Mouse (Mus musculus) lung, embryonic 15.5 days (tissue): ENCODE results near the gene Hnrnpdl. TPM values are rescaled to one million over a fixed set of nuclear protein-coding genes. Genes with fewer than 3 reads are reported as not detected.

ENCODE experiments used
- ATAC-seq: fragments of 200-750 bp; cut with Nextera tagmentation; 2 replicates; pipeline ENCODE4 v1.8.0; 2017; ENCODE audit warnings: moderate number of reproducible peaks, borderline replicate concordance; ENCODE audit not compliant: low FRiP score, low TSS enrichment; ENCODE audit errors: extremely low read depth
- H3K27ac ChIP-seq: fragments of 300-500 bp; sonication (generic); 2 replicates; pipeline ENCODE4 v1.5.1; 2015; ENCODE audit warnings: moderate library complexity, mild to moderate bottlenecking, inconsistent platforms
- H3K27me3 ChIP-seq: fragments of 300-500 bp; sonication (generic); 2 replicates; pipeline ENCODE4 v1.6.1; 2015; ENCODE audit warnings: inconsistent platforms
- H3K36me3 ChIP-seq: fragments of 300-500 bp; sonication (generic); 2 replicates; pipeline ENCODE4 v1.6.1; 2015; ENCODE audit warnings: inconsistent platforms
- H3K4me1 ChIP-seq: fragments of 300-500 bp; sonication (generic); 2 replicates; pipeline ENCODE4 v1.6.1; 2015; ENCODE audit warnings: inconsistent platforms
- H3K4me2 ChIP-seq: fragments of 300-500 bp; sonication (generic); 2 replicates; pipeline ENCODE4 v1.6.1; 2015; ENCODE audit warnings: inconsistent platforms, mild to moderate bottlenecking, moderate library complexity
- H3K4me3 ChIP-seq: fragments of 300-500 bp; sonication (generic); 2 replicates; pipeline ENCODE4 v1.5.1; 2015; ENCODE audit warnings: mild to moderate bottlenecking, inconsistent platforms
- H3K9ac ChIP-seq: fragments of 300-500 bp; sonication (generic); 2 replicates; pipeline ENCODE4 v1.6.1; 2015; ENCODE audit warnings: inconsistent platforms
- H3K9me3 ChIP-seq: fragments of 300-500 bp; sonication (generic); 2 replicates; pipeline ENCODE4 v1.6.1; 2016; ENCODE audit warnings: inconsistent platforms
- WGBS: fragments of 180-500 bp; shearing (Covaris S2); methylation state at CpG from one replicate; pipeline ENCODE4 v1.1.7; 2015; 5-methylcytosine and 5-hydroxymethylcytosine counted together
- polyA plus RNA-seq: library from polyadenylated mRNA; unstranded; fragments of >200 nt; fragmentation: Nextera tagmentation; extraction: Ambion mirVana; gene quantifications from 2 replicates; pipeline ENCODE4 v1.2.1, GENCODE M21; 2015

The Hnrnpdl gene
- polyA plus RNA-seq, 1 experiment from 2014 or later: 153 TPM

- no peaks in the 10 kb centered on the region for H3K4me1 ChIP-seq
- H3K36me3 ChIP-seq: peaks cover 31% of the 10 kb centered on the region
- no peak overlapping the region for H3K4me3 ChIP-seq
- no peak overlapping the region for H3K9ac ChIP-seq
- no peak for ATAC-seq
- H3K4me2 ChIP-seq: no peak overlapping the region
- H3K27me3 ChIP-seq: no peaks in the 10 kb centered on the region
- H3K9me3 ChIP-seq: no peaks in the 10 kb centered on the region
- WGBS: 88% methylated on average over 16 of the region's 16 CpGs
- no peak overlapping the region for H3K27ac ChIP-seq
Measured at GRCm38 (mm10) chr5:100067579-100067978, 28.1 kb upstream of the Hnrnpdl start.

- 87% methylated on average over 14 of the region's 14 CpGs for WGBS
- Histone ChIP-seq H3K9me3 (no peaks in the 10 kb centered on the region), H3K4me3 (no peak overlapping the region), H3K4me2 (no peak overlapping the region), H3K27me3 (no peaks in the 10 kb centered on the region), H3K36me3 (peaks cover 46% of the 10 kb centered on the region), H3K27ac (no peak overlapping the region), H3K4me1 (no peaks in the 10 kb centered on the region), H3K9ac (no peak overlapping the region)
- ATAC-seq: no peak
Measured at GRCm38 (mm10) chr5:100060876-100061275, 21.4 kb upstream of the Hnrnpdl start.

- ATAC-seq: no peak
- H3K36me3 ChIP-seq: peaks cover 46% of the 10 kb centered on the region
- no peaks in the 10 kb centered on the region for H3K9me3 ChIP-seq
- no peak overlapping the region for H3K9ac ChIP-seq
- no peak overlapping the region for H3K4me2 ChIP-seq
- H3K27me3 ChIP-seq: no peaks in the 10 kb centered on the region
- no peak overlapping the region for H3K27ac ChIP-seq
- peaks cover 7% of the 10 kb centered on the region; the same call in 1 of the 2 replicates for H3K4me1 ChIP-seq
- WGBS: 76% methylated on average over 6 of the region's 6 CpGs
- no peak overlapping the region for H3K4me3 ChIP-seq
Measured at GRCm38 (mm10) chr5:100059326-100059725, 19.9 kb upstream of the Hnrnpdl start.

- H3K4me3 ChIP-seq: no peak overlapping the region
- H3K27me3 ChIP-seq: no peaks in the 10 kb centered on the region
- no peak overlapping the region for H3K4me2 ChIP-seq
- no peaks in the 10 kb centered on the region for H3K9me3 ChIP-seq
- no peak overlapping the region for H3K9ac ChIP-seq
- no peak overlapping the region for H3K27ac ChIP-seq
- H3K4me1 ChIP-seq: peaks cover 7% of the 10 kb centered on the region; the same call in 1 of the 2 replicates
- WGBS: 75% methylated on average over 6 of the region's 6 CpGs
- H3K36me3 ChIP-seq: peaks cover 40% of the 10 kb centered on the region
- no peak for ATAC-seq
Measured at GRCm38 (mm10) chr5:100058729-100059128, 19.3 kb upstream of the Hnrnpdl start.

- peaks cover 36% of the 10 kb centered on the region for H3K36me3 ChIP-seq
- WGBS: 82% methylated on average over 14 of the region's 15 CpGs
- H3K27me3 ChIP-seq: no peaks in the 10 kb centered on the region
Measured at GRCm38 (mm10) chr5:100057461-100058209, 18.2 kb upstream of the Hnrnpdl start.

GRCm38 (mm10) chr5:100055866-100056369 lies 16.5 kb upstream of the Hnrnpdl start:
- no peaks in the 10 kb centered on the region for H3K9me3 ChIP-seq
- no peak overlapping the region for H3K4me3 ChIP-seq
- H3K9ac ChIP-seq: no peak overlapping the region
- no peak overlapping the region for H3K4me2 ChIP-seq
- H3K27me3 ChIP-seq: no peaks in the 10 kb centered on the region
- H3K4me1 ChIP-seq: peaks cover 7% of the 10 kb centered on the region; the same call in 1 of the 2 replicates
- WGBS: 75% methylated on average over 5 of the region's 5 CpGs
- peaks cover 24% of the 10 kb centered on the region for H3K36me3 ChIP-seq
- no peak overlapping the region for H3K27ac ChIP-seq
- no peak for ATAC-seq

More at GRCm38 (mm10) chr5:100057461-100058209, 18.2 kb upstream of the Hnrnpdl start:
- Histone ChIP-seq H3K27ac (no peak overlapping the region), H3K4me2 (no peak overlapping the region), H3K4me1 (peaks cover 7% of the 10 kb centered on the region; the same call in 1 of the 2 replicates), H3K4me3 (no peak overlapping the region), H3K9me3 (no peaks in the 10 kb centered on the region), H3K9ac (no peak overlapping the region)
- ATAC-seq: no peak

GRCm38 (mm10) chr5:100054807-100055547 lies 15.5 kb upstream of the Hnrnpdl start:
- no peak for ATAC-seq
- no peak overlapping the region for H3K4me3 ChIP-seq
- 76% methylated on average over 11 of the region's 11 CpGs for WGBS
- no peaks in the 10 kb centered on the region for H3K27me3 ChIP-seq
- no peak overlapping the region for H3K4me2 ChIP-seq
- no peaks in the 10 kb centered on the region for H3K9me3 ChIP-seq
- peaks cover 15% of the 10 kb centered on the region for H3K36me3 ChIP-seq
- no peak overlapping the region for H3K27ac ChIP-seq
- H3K9ac ChIP-seq: no peak overlapping the region
- peaks cover 7% of the 10 kb centered on the region; the same call in 1 of the 2 replicates for H3K4me1 ChIP-seq

GRCm38 (mm10) chr5:100052728-100053127 lies 13.3 kb upstream of the Hnrnpdl start:
- H3K36me3 ChIP-seq: peaks cover 9% of the 10 kb centered on the region
- WGBS: 89% methylated on average over 7 of the region's 7 CpGs
- no peak overlapping the region for H3K4me3 ChIP-seq
- no peak overlapping the region for H3K27ac ChIP-seq
- no peak for ATAC-seq
- H3K4me1 ChIP-seq: peaks cover 18% of the 10 kb centered on the region
- H3K4me2 ChIP-seq: no peak overlapping the region
- no peaks in the 10 kb centered on the region for H3K27me3 ChIP-seq
- H3K9ac ChIP-seq: no peak overlapping the region
- H3K9me3 ChIP-seq: no peaks in the 10 kb centered on the region

- no peak overlapping the region for H3K27ac ChIP-seq
- H3K36me3 ChIP-seq: peaks cover 9% of the 10 kb centered on the region
- peaks cover 24% of the 10 kb centered on the region for H3K4me1 ChIP-seq
- ATAC-seq: no peak
- H3K27me3 ChIP-seq: no peaks in the 10 kb centered on the region
- 87% methylated on average over 3 of the region's 3 CpGs for WGBS
- H3K9ac ChIP-seq: no peak overlapping the region
- H3K4me3 ChIP-seq: no peak overlapping the region
- no peak overlapping the region for H3K4me2 ChIP-seq
- H3K9me3 ChIP-seq: no peaks in the 10 kb centered on the region
Measured at GRCm38 (mm10) chr5:100049904-100050303, 10.4 kb upstream of the Hnrnpdl start.

- no peak overlapping the region for H3K27ac ChIP-seq
- ATAC-seq: no peak
Measured at GRCm38 (mm10) chr5:100047871-100048270, 8.4 kb upstream of the Hnrnpdl start.

GRCm38 (mm10) chr5:100047143-100047640 lies 7.7 kb upstream of the Hnrnpdl start:
- Histone ChIP-seq H3K4me1 (peaks cover 39% of the 10 kb centered on the region), H3K27ac (no peak overlapping the region), H3K9ac (no peak overlapping the region), H3K4me3 (no peak overlapping the region), H3K4me2 (no peak overlapping the region), H3K9me3 (no peaks in the 10 kb centered on the region), H3K36me3 (peaks cover 2% of the 10 kb centered on the region; the same call in 1 of the 2 replicates), H3K27me3 (no peaks in the 10 kb centered on the region)
- no peak for ATAC-seq
- 57% methylated on average over 8 of the region's 8 CpGs for WGBS

More at GRCm38 (mm10) chr5:100047871-100048270, 8.4 kb upstream of the Hnrnpdl start:
- Histone ChIP-seq H3K4me2 (no peak overlapping the region), H3K4me1 (peaks cover 39% of the 10 kb centered on the region), H3K36me3 (peaks cover 7% of the 10 kb centered on the region), H3K4me3 (no peak overlapping the region), H3K27me3 (no peaks in the 10 kb centered on the region), H3K9me3 (no peaks in the 10 kb centered on the region), H3K9ac (no peak overlapping the region; the same call in 1 of the 2 replicates)
- WGBS: 46% methylated on average over 7 of the region's 7 CpGs

GRCm38 (mm10) chr5:100046096-100046495 lies 6.6 kb upstream of the Hnrnpdl start:
- Histone ChIP-seq H3K4me2 (no peak overlapping the region), H3K9ac (no peak overlapping the region)
- 83% methylated on average over 3 of the region's 3 CpGs for WGBS

More at GRCm38 (mm10) chr5:100046096-100046495, 6.6 kb upstream of the Hnrnpdl start:
- H3K4me1 ChIP-seq: peaks cover 47% of the 10 kb centered on the region
- H3K4me3 ChIP-seq: no peak overlapping the region
- no peak for ATAC-seq
- no peaks in the 10 kb centered on the region for H3K9me3 ChIP-seq
- no peaks in the 10 kb centered on the region for H3K36me3 ChIP-seq
- no peak overlapping the region for H3K27ac ChIP-seq
- H3K27me3 ChIP-seq: no peaks in the 10 kb centered on the region
